Mouse (Mus musculus): ENCODE data around the gene AI837181. TPM values are rescaled to one million over a fixed set of nuclear protein-coding genes. Genes with fewer than 3 reads are reported as not detected.
"Not testable (repeated sequence)": the region's sequence is repeated elsewhere in the genome, so short reads cannot be mapped to it uniquely, and the experiment has no call there.

AI837181 gene
- polyA plus RNA-seq (2012; rRNA removed) = 94.3 and 95.0 TPM in 2 replicates

GRCm38 (mm10) chr19:5424782-5425741 is at the start of gene AI837181, which contains the start of gene Drap1:
Gene AI837181, plus strand, starts transcription at chr19:5425144.
Gene Drap1, minus strand, starts transcription at chr19:5424979.
- peak; percentile 84 to 94 for DNase-seq (ENCODE audit: extremely low spot score in 1 of 2, low spot score in 1 of 2)

GRCm38 (mm10) chr19:5377446-5377845 is 47.5 kb upstream of the AI837181 start:
- DNase-seq (ENCODE audit: extremely low spot score in 1 of 2, low spot score in 1 of 2) = no peak

GRCm38 (mm10) chr19:5383326-5383725 is 41.6 kb upstream of the AI837181 start:
- no peak for DNase-seq (ENCODE audit: extremely low spot score in 1 of 2, low spot score in 1 of 2)

GRCm38 (mm10) chr19:5384715-5385114 is 40.2 kb upstream of the AI837181 start:
- no peak for DNase-seq (ENCODE audit: extremely low spot score in 1 of 2, low spot score in 1 of 2)

GRCm38 (mm10) chr19:5388011-5388441 is 36.9 kb upstream of the AI837181 start:
- DNase-seq (ENCODE audit: extremely low spot score in 1 of 2, low spot score in 1 of 2) = no peak

GRCm38 (mm10) chr19:5388588-5389242 is 36.2 kb upstream of the AI837181 start, which contains the start of gene Sart1:
Gene Sart1, minus strand, starts transcription at chr19:5388703.
- DNase-seq (ENCODE audit: extremely low spot score in 1 of 2, low spot score in 1 of 2) = peak; percentile 95 to 97

- no peak for DNase-seq (ENCODE audit: extremely low spot score in 1 of 2, low spot score in 1 of 2)
Measured at GRCm38 (mm10) chr19:5389647-5390046, 35.3 kb upstream of the AI837181 start.

GRCm38 (mm10) chr19:5390416-5390815 is 34.5 kb upstream of the AI837181 start:
- DNase-seq (ENCODE audit: extremely low spot score in 1 of 2, low spot score in 1 of 2) = no peak

- DNase-seq (ENCODE audit: extremely low spot score in 1 of 2, low spot score in 1 of 2) = no peak
Measured at GRCm38 (mm10) chr19:5392892-5393291, 32.1 kb upstream of the AI837181 start.

GRCm38 (mm10) chr19:5394168-5394567 is 30.8 kb upstream of the AI837181 start:
- DNase-seq (ENCODE audit: extremely low spot score in 1 of 2, low spot score in 1 of 2) = no peak

GRCm38 (mm10) chr19:5395371-5395770 is 29.6 kb upstream of the AI837181 start:
- DNase-seq (ENCODE audit: extremely low spot score in 1 of 2, low spot score in 1 of 2) = no peak

- not testable (repeated sequence) for DNase-seq (ENCODE audit: extremely low spot score in 1 of 2, low spot score in 1 of 2)
Measured at GRCm38 (mm10) chr19:5401073-5401472, 23.9 kb upstream of the AI837181 start.

- no peak for DNase-seq (ENCODE audit: extremely low spot score in 1 of 2, low spot score in 1 of 2)
Measured at GRCm38 (mm10) chr19:5402293-5402692, 22.7 kb upstream of the AI837181 start, which contains the start of gene Tsga10ip. Gene Tsga10ip, minus strand, starts transcription at chr19:5402526.

- DNase-seq (ENCODE audit: extremely low spot score in 1 of 2, low spot score in 1 of 2) = no peak
Measured at GRCm38 (mm10) chr19:5405924-5406323, 19.0 kb upstream of the AI837181 start.

GRCm38 (mm10) chr19:5406531-5407126 is 18.3 kb upstream of the AI837181 start:
- DNase-seq (ENCODE audit: extremely low spot score in 1 of 2, low spot score in 1 of 2) = peak; percentile 48 to 57

GRCm38 (mm10) chr19:5407133-5407532 is 17.8 kb upstream of the AI837181 start:
- DNase-seq (ENCODE audit: extremely low spot score in 1 of 2, low spot score in 1 of 2) = peak in 1 of 2 experiments; percentile 66

- no peak for DNase-seq (ENCODE audit: extremely low spot score in 1 of 2, low spot score in 1 of 2)
Measured at GRCm38 (mm10) chr19:5408057-5409001, 16.6 kb upstream of the AI837181 start.

- DNase-seq (ENCODE audit: extremely low spot score in 1 of 2, low spot score in 1 of 2) = no peak
Measured at GRCm38 (mm10) chr19:5409068-5409467, 15.9 kb upstream of the AI837181 start.

GRCm38 (mm10) chr19:5410641-5411040 is 14.3 kb upstream of the AI837181 start:
- DNase-seq (ENCODE audit: extremely low spot score in 1 of 2, low spot score in 1 of 2) = no peak

- no peak for DNase-seq (ENCODE audit: extremely low spot score in 1 of 2, low spot score in 1 of 2)
Measured at GRCm38 (mm10) chr19:5411961-5412360, 13.0 kb upstream of the AI837181 start.

Measured in frontal cortex, adult 2 months (tissue).